ENCODE assay signal across 10 mouse cellular contexts in genomic region chr4:148969610-148970009, GRCm38 (mm10).
DNase-seq lines count a peak whose midpoint lies in the region; ATAC-seq lines count a peak whose summit lies in the region.
"Had no signal": no experiment of that assay in that cellular context is flagged by ENCODE, and none has a peak within 500 bp of the region (broad histone marks: within the 10 kb centered on the region; RNA-seq: fewer than 3 reads in every experiment).

No protein-coding gene starts in this region.

- H3K9ac ChIP-seq in kidney, embryonic 14.5 days (ENCODE audit: low read depth, low read length): no peak overlapping the region
- H3K9ac ChIP-seq: embryonic facial prominence, embryonic 13.5 days had no signal

- H3K4me3 ChIP-seq in kidney, embryonic 14.5 days (ENCODE audit: low read length): no peak overlapping the region
- no peak overlapping the region for H3K4me3 ChIP-seq in heart, embryonic 10.5 days
- H3K4me3 ChIP-seq: embryonic facial prominence, embryonic 13.5 days had no signal

- ATAC-seq in kidney, embryonic 14.5 days (ENCODE audit: low FRiP score, low TSS enrichment): no peak

- H3K9me3 ChIP-seq in kidney, embryonic 14.5 days (ENCODE audit: control insufficient read depth, low read length): no peaks in the 10 kb centered on the region
- no peaks in the 10 kb centered on the region for H3K9me3 ChIP-seq in heart, embryonic 10.5 days
- H3K9me3 ChIP-seq: embryonic facial prominence, embryonic 13.5 days had no signal

- H3K4me1 ChIP-seq in kidney, embryonic 14.5 days (ENCODE audit: control insufficient read depth, insufficient read depth, low read length): peaks cover 24% of the 10 kb centered on the region
- peaks cover 82% of the 10 kb centered on the region for H3K4me1 ChIP-seq in heart, embryonic 10.5 days

- no peak overlapping the region for H3K4me2 ChIP-seq in kidney, embryonic 14.5 days (replicated peaks; ENCODE audit: low read depth, low read length)
- H3K4me2 ChIP-seq: embryonic facial prominence, embryonic 13.5 days had no signal

- H3K27ac ChIP-seq in kidney, embryonic 14.5 days (ENCODE audit: low read depth, low read length): no peak overlapping the region
- peak overlapping the region; percentile 60 for H3K27ac ChIP-seq in heart, embryonic 10.5 days
- H3K27ac ChIP-seq: embryonic facial prominence, embryonic 13.5 days; kidney, postnatal 0 days; macrophage had no signal

- no peaks in the 10 kb centered on the region for H3K27me3 ChIP-seq in kidney, embryonic 14.5 days (ENCODE audit: control insufficient read depth, insufficient read depth, low read length)
- no peaks in the 10 kb centered on the region for H3K27me3 ChIP-seq in heart, embryonic 10.5 days (ENCODE audit: insufficient read depth, poor library complexity, severe bottlenecking)

- DNase-seq in kidney, adult 18-20 months: peak; percentile 60
- DNase-seq in NIH3T3 (ENCODE audit: low read depth): peak; percentile 77
- no peak for DNase-seq in heart, embryonic 10.5 days (ENCODE audit: low spot score)
- DNase-seq in kidney, postnatal 25 days: peak; percentile 71 to 84
- DNase-seq in thymus, adult 18-20 months: no peak
- no peak for DNase-seq in urinary bladder, postnatal 14 days (ENCODE audit: low spot score)

- 55% methylated on average over 5 of the region's 5 CpGs for WGBS in kidney, embryonic 14.5 days
- 77% methylated on average over 5 of the region's 5 CpGs for WGBS in heart, embryonic 10.5 days

- H3K36me3 ChIP-seq in kidney, embryonic 14.5 days (ENCODE audit: control insufficient read depth, insufficient read depth, low read length): no peaks in the 10 kb centered on the region
- H3K36me3 ChIP-seq in heart, embryonic 10.5 days: peaks cover 19% of the 10 kb centered on the region; the same call in 1 of the 2 replicates

Comparison
In these comparisons a context has a peak if more than half of its experiments do, and no peak if none do; other contexts are left out.
1. DNase-seq: peak in kidney, adult 18-20 months (single experiment), NIH3T3 (single experiment) and kidney, postnatal 25 days (2 of 2); none in heart, embryonic 10.5 days (single experiment), thymus, adult 18-20 months (0 of 2) and urinary bladder, postnatal 14 days (single experiment).